Mouse (Mus musculus) thymus, adult 2 months (tissue): ENCODE data around the gene H2-M10.1. TPM values are rescaled to one million over a fixed set of nuclear protein-coding genes. Genes with fewer than 3 reads are reported as not detected.
"Not testable (repeated sequence)": the region's sequence is repeated elsewhere in the genome, so short reads cannot be mapped to it uniquely, and the experiment has no call there.

Experiments
- DNase-seq: peaks from one replicate; pipeline ENCODE4 v3.0.0; 2021
- H3K27ac ChIP-seq: fragments of 200-500 bp; 2 replicates; pipeline ENCODE4 v1.5.1; 2012; ENCODE audit warnings: low read length, control low read depth; ENCODE audit not compliant: control insufficient read depth, insufficient read depth
- H3K27me3 ChIP-seq: fragments of 200-500 bp; 2 replicates; pipeline ENCODE4 v1.6.1; 2012; ENCODE audit warnings: mild to moderate bottlenecking, low read length, moderate library complexity, mixed read lengths; ENCODE audit not compliant: control insufficient read depth, insufficient read depth
- H3K36me3 ChIP-seq: fragments of 200-500 bp; 2 replicates; pipeline ENCODE4 v1.6.1; 2012; ENCODE audit warnings: mild to moderate bottlenecking, low read length, moderate library complexity; ENCODE audit not compliant: control insufficient read depth, insufficient read depth
- H3K4me1 ChIP-seq: fragments of 200-500 bp; replicated peaks from 2 replicates; pipeline ENCODE4 v1.6.1; 2012; ENCODE audit warnings: low read length; ENCODE audit not compliant: control insufficient read depth, insufficient read depth
- H3K4me3 ChIP-seq: fragments of 200-500 bp; 2 replicates; pipeline ENCODE4 v1.5.1; 2012; ENCODE audit warnings: mild to moderate bottlenecking, low read length, control low read depth, moderate library complexity; ENCODE audit not compliant: control insufficient read depth, insufficient read depth
- CTCF ChIP-seq: fragments of 200-500 bp; IDR thresholded peaks from 2 replicates; pipeline ENCODE4 v1.5.1; 2012; ENCODE audit warnings: mild to moderate bottlenecking, control low read depth, low read length, moderate library complexity, borderline replicate concordance; ENCODE audit not compliant: control insufficient read depth, poor library complexity, insufficient read depth; ENCODE audit errors: extremely low read depth
- POLR2A ChIP-seq: fragments of 200-500 bp; IDR thresholded peaks from 2 replicates; pipeline ENCODE4 v1.6.1; 2012; ENCODE audit warnings: mild to moderate bottlenecking, low read length, control low read depth, moderate library complexity; ENCODE audit not compliant: control insufficient read depth, poor library complexity, insufficient read depth; ENCODE audit errors: extremely low read depth
- WGBS: fragments of 180-500 bp; shearing (Covaris S2); methylation state at CpG from one replicate; pipeline ENCODE4 v1.1.7; 2018; 5-methylcytosine and 5-hydroxymethylcytosine counted together
- polyA plus RNA-seq: library from polyadenylated mRNA; depleted of rRNA; stranded (reverse); fragments of >200 nt; gene quantifications from 2 replicates; pipeline ENCODE4 v1.2.3, GENCODE M21; 2012; rRNA removed

H2-M10.1 gene
- 0.10 and 0.13 TPM in 2 replicates for polyA plus RNA-seq

- TF ChIP-seq POLR2A (no peak), CTCF (no peak)
- H3K27ac ChIP-seq, result no peak within 1 kb of the TSS
- WGBS, result 92% methylated on average over 4 of the region's 4 CpGs
- H3K27me3 ChIP-seq, result no peaks in the 10 kb centered on the region
- DNase-seq, result no peak
- H3K4me3 ChIP-seq, result no peak within 1 kb of the TSS
- H3K36me3 ChIP-seq, result no peaks in the 10 kb centered on the region
- no peaks in the 10 kb centered on the region for H3K4me1 ChIP-seq
Measured at GRCm38 (mm10) chr17:36326055-36326454, at the start of gene H2-M10.1. H2-M10.1 (minus strand) TSS chr17:36326155.

- not testable (repeated sequence) for H3K27ac ChIP-seq, H3K36me3 ChIP-seq, DNase-seq, H3K27me3 ChIP-seq, H3K4me1 ChIP-seq, H3K4me3 ChIP-seq
- 97% methylated on average over 2 of the region's 2 CpGs for WGBS
Measured at GRCm38 (mm10) chr17:36368317-36368716, 42.4 kb upstream of the H2-M10.1 start, which contains the start of gene H2-M10.3. H2-M10.3 (minus strand) TSS chr17:36368417.

GRCm38 (mm10) chr17:36362404-36362803 is 36.4 kb upstream of the H2-M10.1 start:
- not testable (repeated sequence) for H3K4me1 ChIP-seq, DNase-seq, H3K27me3 ChIP-seq, H3K27ac ChIP-seq, H3K36me3 ChIP-seq, H3K4me3 ChIP-seq

GRCm38 (mm10) chr17:36357512-36357911 is 31.6 kb upstream of the H2-M10.1 start:
- H3K4me3 ChIP-seq, H3K4me1 ChIP-seq, H3K27ac ChIP-seq, H3K27me3 ChIP-seq, H3K36me3 ChIP-seq: not testable (repeated sequence)
- peak; percentile 48 for DNase-seq

GRCm38 (mm10) chr17:36355763-36356162 is 29.8 kb upstream of the H2-M10.1 start:
- no peak for TF ChIP-seq POLR2A
- no peak for TF ChIP-seq CTCF
- 50% methylated on average over 3 of the region's 3 CpGs for WGBS
- H3K36me3 ChIP-seq, result no peaks in the 10 kb centered on the region
- no peak overlapping the region for H3K4me3 ChIP-seq
- H3K4me1 ChIP-seq, result no peaks in the 10 kb centered on the region
- H3K27ac ChIP-seq, result no peak overlapping the region
- DNase-seq, result no peak
- H3K27me3 ChIP-seq, result no peaks in the 10 kb centered on the region

- not testable (repeated sequence) for H3K27ac ChIP-seq, H3K4me1 ChIP-seq, H3K27me3 ChIP-seq, H3K36me3 ChIP-seq, H3K4me3 ChIP-seq
- DNase-seq, result peak; percentile 60
Measured at GRCm38 (mm10) chr17:36355343-36355742, 29.4 kb upstream of the H2-M10.1 start.

GRCm38 (mm10) chr17:36315689-36316253 is 10.2 kb downstream of the H2-M10.1 start:
- 39% methylated on average over 5 of the region's 5 CpGs for WGBS

More at GRCm38 (mm10) chr17:36315689-36316253, 10.2 kb downstream of the H2-M10.1 start:
- Histone ChIP-seq H3K36me3 (no peaks in the 10 kb centered on the region), H3K4me1 (peaks cover 4% of the 10 kb centered on the region), H3K27me3 (no peaks in the 10 kb centered on the region), H3K27ac (no peak overlapping the region), H3K4me3 (peak overlapping the region; percentile 64)
- DNase-seq, result no peak
- TF ChIP-seq POLR2A, result no peak
- no peak for TF ChIP-seq CTCF
